Mouse (Mus musculus): ENCODE data around the gene Cd5.

- TF ChIP-seq POLR2A (IDR thresholded peaks at IDR 0.05; ENCODE audit: extremely low read depth, insufficient read depth, low read length) (no peak), CTCF (IDR thresholded peaks at IDR 0.05; ENCODE audit: low read depth, low read length) (no peak)
These were observed 30.8 kb upstream of the Cd5 start for GRCm38 (mm10) chr19:10769429-10770195.
